Mouse (Mus musculus) embryonic facial prominence, embryonic 13.5 days (tissue): ENCODE results near the gene Rgs7bp. TPM values are rescaled to one million over a fixed set of nuclear protein-coding genes. Genes with fewer than 3 reads are reported as not detected.

Source experiments
- ATAC-seq: fragments of 200-750 bp; cut with Nextera tagmentation; 2 replicates; pipeline ENCODE4 v1.8.0; 2017; ENCODE audit warnings: low read depth; ENCODE audit not compliant: insufficient number of reproducible peaks, insufficient read depth, low FRiP score, low TSS enrichment
- H3K27ac ChIP-seq: fragments of 300-500 bp; sonication (generic); 2 replicates; pipeline ENCODE4 v1.5.1; 2015; ENCODE audit warnings: moderate library complexity, mild to moderate bottlenecking, inconsistent platforms
- H3K27me3 ChIP-seq: fragments of 300-500 bp; sonication (generic); 2 replicates; pipeline ENCODE4 v1.6.1; 2015; ENCODE audit warnings: mild to moderate bottlenecking, inconsistent platforms
- H3K36me3 ChIP-seq: fragments of 300-500 bp; sonication (generic); 2 replicates; pipeline ENCODE4 v1.6.1; 2015; ENCODE audit warnings: mild to moderate bottlenecking, inconsistent platforms
- H3K4me1 ChIP-seq: fragments of 300-500 bp; sonication (generic); 2 replicates; pipeline ENCODE4 v1.6.1; 2015; ENCODE audit warnings: inconsistent platforms
- H3K4me2 ChIP-seq: fragments of 300-500 bp; sonication (generic); 2 replicates; pipeline ENCODE4 v1.6.1; 2015; ENCODE audit warnings: moderate library complexity, mild to moderate bottlenecking, inconsistent platforms
- H3K4me3 ChIP-seq: fragments of 300-500 bp; sonication (generic); 2 replicates; pipeline ENCODE4 v1.5.1; 2015; ENCODE audit warnings: mild to moderate bottlenecking, inconsistent platforms
- H3K9ac ChIP-seq: fragments of 300-500 bp; sonication (generic); 2 replicates; pipeline ENCODE4 v1.6.1; 2015; ENCODE audit warnings: mild to moderate bottlenecking, inconsistent platforms
- H3K9me3 ChIP-seq: fragments of 300-500 bp; sonication (generic); 2 replicates; pipeline ENCODE4 v1.6.1; 2016; ENCODE audit warnings: inconsistent platforms
- WGBS: fragments of 180-500 bp; shearing (Covaris S2); methylation state at CpG from one replicate; pipeline ENCODE4 v1.1.7; 2015; ENCODE audit warnings: mixed read lengths; 5-methylcytosine and 5-hydroxymethylcytosine counted together
- polyA plus RNA-seq: library from polyadenylated mRNA; unstranded; fragments of >200 nt; fragmentation: Nextera tagmentation; extraction: Ambion mirVana; gene quantifications from 2 replicates; pipeline ENCODE4 v1.2.1, GENCODE M21; 2015

Gene Rgs7bp
- polyA plus RNA-seq, 1 experiment from 2014 or later: 2.3 TPM

DNA sequence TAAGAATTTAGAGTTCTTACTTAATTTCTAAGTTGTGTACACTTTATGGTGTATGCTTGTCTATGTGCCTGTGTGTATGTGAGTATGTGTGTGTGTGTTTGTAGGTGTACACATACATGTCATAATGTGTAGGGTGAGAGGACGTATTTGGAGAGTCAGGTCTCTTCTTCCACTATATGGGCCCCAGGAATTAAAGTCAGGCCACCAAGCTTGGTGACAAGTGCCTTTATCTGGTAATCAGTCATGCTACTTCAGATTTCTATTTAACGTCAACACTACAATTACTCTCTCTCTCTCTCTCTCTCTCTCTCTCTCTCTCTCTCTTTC, 51.9 kb downstream of the Rgs7bp start:
- no peak overlapping the region for H3K9ac ChIP-seq
- WGBS: 63% methylated on average over 2 of the region's 2 CpGs
- no peaks in the 10 kb centered on the region for H3K36me3 ChIP-seq
- H3K4me3 ChIP-seq: no peak overlapping the region
- ATAC-seq: no peak
- H3K4me2 ChIP-seq: no peak overlapping the region
- 0 out of 2 replicates have a peak, but pooled peaks cover 5% of the 10 kb centered on the region for H3K4me1 ChIP-seq
- H3K27me3 ChIP-seq: no peaks in the 10 kb centered on the region
- no peak overlapping the region for H3K27ac ChIP-seq
- H3K9me3 ChIP-seq: no peaks in the 10 kb centered on the region

DNA sequence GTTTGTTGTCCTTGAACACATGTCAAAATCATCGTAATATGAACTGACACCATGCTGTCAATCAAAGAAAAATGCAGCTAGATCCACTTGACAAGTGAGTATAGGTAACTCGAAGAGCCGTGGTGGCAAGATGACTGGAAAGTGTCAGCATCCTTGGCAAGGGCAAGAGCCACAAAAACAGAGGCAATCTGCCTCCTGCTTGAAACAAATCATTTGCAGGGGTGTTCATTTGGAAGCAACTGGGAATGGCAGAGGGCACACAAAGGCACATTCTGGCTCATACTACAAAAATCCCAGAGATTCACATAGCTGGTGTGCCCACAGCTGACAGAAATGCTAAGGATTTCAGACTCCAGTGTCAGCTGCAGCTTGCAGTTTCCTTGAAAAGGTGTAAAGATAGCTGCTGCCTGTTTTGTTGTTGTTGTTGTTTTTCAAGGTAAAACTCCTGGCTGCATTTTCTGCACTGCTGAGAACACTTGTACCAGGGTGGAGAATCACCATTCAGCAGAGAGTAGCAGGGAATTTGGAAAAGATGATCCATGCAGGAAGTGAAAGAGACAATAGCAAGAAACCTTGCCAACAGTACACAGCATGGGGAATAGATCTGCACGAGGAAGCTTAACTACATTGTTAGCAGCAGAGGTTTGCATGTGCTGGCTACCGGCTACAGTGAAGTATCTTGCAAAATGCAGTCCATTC, 52.4 kb downstream of the Rgs7bp start:
- no peak overlapping the region for H3K27ac ChIP-seq
- WGBS: 58% methylated on average over 5 of the region's 5 CpGs
- H3K4me3 ChIP-seq: no peak overlapping the region
- H3K36me3 ChIP-seq: no peaks in the 10 kb centered on the region
- H3K27me3 ChIP-seq: no peaks in the 10 kb centered on the region
- no peak overlapping the region for H3K4me2 ChIP-seq
- ATAC-seq: no peak
- no peak overlapping the region for H3K9ac ChIP-seq
- no peaks in the 10 kb centered on the region for H3K9me3 ChIP-seq
- 0 out of 2 replicates have a peak, but pooled peaks cover 5% of the 10 kb centered on the region for H3K4me1 ChIP-seq

DNA sequence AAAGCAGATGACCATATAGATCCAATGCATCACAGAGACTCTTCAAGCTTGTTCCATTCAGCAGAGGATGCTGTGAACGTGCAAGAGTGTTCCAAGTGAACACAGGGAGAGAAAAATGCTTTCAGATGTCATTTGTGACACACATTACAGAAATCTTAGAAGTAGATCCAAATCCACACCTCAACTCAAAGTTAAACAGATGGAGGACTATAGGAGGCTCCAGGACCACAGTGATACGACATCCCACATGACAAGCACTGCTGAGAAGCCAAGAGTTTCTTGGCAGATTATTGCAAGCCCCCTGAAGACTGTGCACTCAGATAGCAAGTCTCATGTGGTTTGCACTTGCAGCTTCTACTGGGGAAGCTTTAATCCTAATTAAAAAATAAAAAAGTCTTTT, 53.0 kb downstream of the Rgs7bp start:
- Histone ChIP-seq H3K36me3 (no peaks in the 10 kb centered on the region), H3K27ac (no peak overlapping the region), H3K4me2 (no peak overlapping the region), H3K4me1 (0 out of 2 replicates have a peak, but pooled peaks cover 5% of the 10 kb centered on the region), H3K27me3 (no peaks in the 10 kb centered on the region), H3K4me3 (no peak overlapping the region), H3K9ac (no peak overlapping the region), H3K9me3 (no peaks in the 10 kb centered on the region)
- ATAC-seq: no peak
- WGBS: 61% methylated on average over 2 of the region's 2 CpGs

DNA sequence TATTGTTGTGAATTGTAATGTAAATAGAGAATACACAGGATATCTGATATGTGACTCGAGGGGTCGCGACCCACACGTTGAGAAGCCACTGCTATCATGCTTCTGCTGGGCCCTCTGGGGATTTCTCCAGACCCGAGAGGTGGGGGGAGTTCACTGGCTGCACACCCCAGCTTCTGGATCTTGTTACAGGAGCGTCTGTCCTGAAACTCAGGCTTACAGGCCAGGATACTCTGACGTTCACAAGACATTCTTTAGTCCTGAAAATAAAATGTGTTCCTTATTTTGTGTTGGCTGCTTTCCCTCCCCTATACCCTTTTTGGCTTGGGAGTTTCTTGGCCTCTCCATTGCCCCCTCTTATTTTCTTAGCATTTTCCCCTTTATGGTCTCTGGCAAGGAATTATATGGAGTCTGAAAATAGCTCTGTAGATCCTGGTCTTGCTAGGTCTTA, 65.9 kb downstream of the Rgs7bp start:
- H3K9me3 ChIP-seq: no peaks in the 10 kb centered on the region
- H3K4me3 ChIP-seq: no peak overlapping the region
- peak; percentile 67 for ATAC-seq
- no peak overlapping the region for H3K9ac ChIP-seq
- H3K4me1 ChIP-seq: peaks cover 14% of the 10 kb centered on the region
- no peaks in the 10 kb centered on the region for H3K27me3 ChIP-seq
- H3K4me2 ChIP-seq: peak overlapping the region; percentile 48
- H3K27ac ChIP-seq: peak overlapping the region; percentile 86
- 14% methylated on average over 7 of the region's 7 CpGs for WGBS
- H3K36me3 ChIP-seq: no peaks in the 10 kb centered on the region

DNA sequence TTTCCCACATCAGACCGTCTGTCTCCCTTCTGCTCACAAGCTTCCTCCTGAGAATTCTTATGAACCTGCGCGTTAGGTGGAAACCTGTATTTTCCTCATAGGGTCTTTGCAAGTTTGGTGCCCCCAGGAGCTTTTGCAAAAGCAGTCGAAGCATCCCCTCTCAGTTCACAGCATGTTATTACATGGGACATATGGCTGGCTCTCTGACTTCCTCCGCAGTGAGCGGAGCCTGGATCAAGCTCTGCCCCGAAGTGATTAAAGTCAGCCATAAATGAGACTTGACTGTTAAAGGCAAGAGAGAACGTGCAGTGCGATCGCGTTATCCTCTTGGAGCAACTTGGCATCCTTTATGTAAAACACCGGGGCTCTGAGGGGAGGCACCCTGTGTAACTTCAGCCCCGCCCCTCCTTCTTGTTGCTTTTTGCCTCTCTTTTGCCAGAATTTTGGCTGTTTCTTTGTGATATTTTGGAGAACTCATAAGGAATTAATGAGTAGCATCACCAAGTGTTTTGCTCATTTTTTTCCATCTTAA, 66.7 kb downstream of the Rgs7bp start:
- Histone ChIP-seq H3K4me1 (peaks cover 14% of the 10 kb centered on the region), H3K27me3 (no peaks in the 10 kb centered on the region), H3K4me2 (peak overlapping the region; percentile 48), H3K9ac (no peak overlapping the region), H3K27ac (peak overlapping the region; percentile 86), H3K36me3 (no peaks in the 10 kb centered on the region), H3K4me3 (peak overlapping the region; percentile 14), H3K9me3 (no peaks in the 10 kb centered on the region)
- WGBS: 44% methylated on average over 13 of the region's 13 CpGs
- ATAC-seq: no peak

DNA sequence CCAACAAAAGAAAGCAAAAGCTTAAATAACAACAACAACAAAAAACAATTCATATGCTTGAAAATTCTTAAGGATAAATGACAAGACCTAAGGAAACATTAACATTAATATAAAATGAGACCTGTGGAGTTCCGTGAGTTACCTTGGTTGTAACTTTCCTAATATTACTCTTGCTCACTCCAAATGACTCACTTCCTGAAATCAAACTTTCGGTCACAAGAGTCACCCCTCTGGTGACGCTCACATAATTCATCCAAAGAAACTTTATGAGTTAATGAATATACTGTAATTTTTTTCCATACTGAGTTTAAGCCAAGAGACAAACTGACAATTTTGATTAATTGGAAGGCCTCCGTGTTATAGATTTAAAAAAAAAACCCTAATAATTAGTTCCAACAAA, 69.0 kb downstream of the Rgs7bp start:
- no peak overlapping the region for H3K4me2 ChIP-seq
- no peak overlapping the region for H3K9ac ChIP-seq
- peaks cover 14% of the 10 kb centered on the region for H3K4me1 ChIP-seq
- no peak overlapping the region for H3K4me3 ChIP-seq
- H3K27ac ChIP-seq: no peak overlapping the region
- no peaks in the 10 kb centered on the region for H3K9me3 ChIP-seq
- H3K36me3 ChIP-seq: no peaks in the 10 kb centered on the region
- H3K27me3 ChIP-seq: no peaks in the 10 kb centered on the region
- 63% methylated on average over 4 of the region's 4 CpGs for WGBS
- no peak for ATAC-seq

DNA sequence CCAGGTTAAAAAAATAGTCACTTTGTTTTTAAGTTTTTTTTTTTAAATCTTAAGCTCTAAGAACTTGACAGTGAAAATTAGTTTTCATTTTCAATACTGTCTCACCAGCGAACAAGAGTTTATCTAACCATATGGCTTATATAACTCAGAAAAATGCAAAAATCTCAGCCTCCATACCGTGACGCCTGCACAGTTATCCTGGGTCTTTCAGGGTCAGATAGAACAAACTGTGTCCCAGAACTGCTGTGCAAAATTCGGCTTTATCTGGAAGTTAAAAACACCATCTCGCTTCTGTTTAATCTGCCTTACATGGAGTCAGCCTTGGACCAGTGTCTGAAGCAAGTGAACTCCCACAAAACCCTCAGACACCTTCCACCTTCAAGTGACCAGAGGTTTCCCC, 70.7 kb downstream of the Rgs7bp start:
- no peak for ATAC-seq
- H3K4me1 ChIP-seq: peaks cover 14% of the 10 kb centered on the region
- no peak overlapping the region for H3K27ac ChIP-seq
- 48% methylated on average over 5 of the region's 5 CpGs for WGBS
- H3K4me2 ChIP-seq: no peak overlapping the region
- H3K4me3 ChIP-seq: no peak overlapping the region
- no peaks in the 10 kb centered on the region for H3K9me3 ChIP-seq
- no peaks in the 10 kb centered on the region for H3K36me3 ChIP-seq
- no peaks in the 10 kb centered on the region for H3K27me3 ChIP-seq
- H3K9ac ChIP-seq: no peak overlapping the region

DNA sequence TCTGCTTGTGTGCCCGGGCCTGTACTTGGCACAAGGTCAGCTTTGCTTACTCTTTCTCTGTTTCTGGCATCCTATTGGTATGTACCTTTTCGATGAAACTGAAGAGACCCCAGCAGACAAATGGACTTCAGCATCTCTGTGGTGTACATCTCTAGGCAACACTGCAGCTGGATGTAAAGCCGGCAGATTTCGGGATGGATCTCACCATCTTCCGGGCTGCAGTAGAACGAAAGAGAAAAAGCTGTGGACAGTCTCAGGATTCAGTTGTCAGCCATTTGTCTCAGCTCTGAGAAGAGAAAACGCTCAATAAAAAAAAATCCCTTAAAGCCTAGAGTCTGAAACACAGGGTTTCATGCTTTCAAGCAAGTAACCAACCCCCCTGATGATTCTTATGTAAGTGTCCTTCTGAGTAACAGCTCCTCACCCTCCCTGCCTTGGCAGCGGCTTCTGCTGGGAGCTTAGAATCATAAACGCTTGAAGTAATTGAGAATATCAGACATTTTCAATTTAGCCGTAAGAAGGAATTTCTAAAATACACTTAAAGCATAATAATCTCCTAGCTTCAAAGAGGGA, 71.9 kb downstream of the Rgs7bp start:
- Histone ChIP-seq H3K9me3 (no peaks in the 10 kb centered on the region), H3K4me1 (peaks cover 5% of the 10 kb centered on the region), H3K36me3 (no peaks in the 10 kb centered on the region), H3K4me3 (no peak overlapping the region), H3K27ac (no peak overlapping the region), H3K4me2 (no peak overlapping the region), H3K9ac (no peak overlapping the region), H3K27me3 (no peaks in the 10 kb centered on the region)
- no peak for ATAC-seq
- 80% methylated on average over 10 of the region's 10 CpGs for WGBS

DNA sequence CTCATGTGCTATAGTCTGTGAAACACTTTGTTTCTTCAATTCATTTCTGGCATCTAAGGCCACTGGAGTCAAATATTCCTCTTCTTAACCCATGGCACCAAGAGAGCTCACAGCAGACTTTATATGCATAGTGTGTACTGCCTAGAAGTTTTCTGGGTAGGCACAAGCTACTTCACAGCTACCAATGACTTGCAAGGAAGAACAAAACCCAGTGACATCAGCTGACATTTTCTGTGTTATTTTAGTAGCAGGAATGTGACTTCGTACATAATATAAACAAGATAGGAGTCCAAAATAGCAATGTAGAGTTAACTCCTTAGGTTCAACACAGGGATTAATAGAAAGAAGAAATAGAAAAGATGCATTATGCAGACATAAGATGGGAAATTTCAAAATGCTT, 76.6 kb downstream of the Rgs7bp start:
- no peak overlapping the region for H3K4me2 ChIP-seq
- H3K4me1 ChIP-seq: no peaks in the 10 kb centered on the region
- H3K4me3 ChIP-seq: no peak overlapping the region
- WGBS: 51% methylated on average over 1 of the region's 1 CpGs
- H3K36me3 ChIP-seq: no peaks in the 10 kb centered on the region
- no peak for ATAC-seq
- no peak overlapping the region for H3K9ac ChIP-seq
- no peaks in the 10 kb centered on the region for H3K9me3 ChIP-seq
- no peak overlapping the region for H3K27ac ChIP-seq
- no peaks in the 10 kb centered on the region for H3K27me3 ChIP-seq

DNA sequence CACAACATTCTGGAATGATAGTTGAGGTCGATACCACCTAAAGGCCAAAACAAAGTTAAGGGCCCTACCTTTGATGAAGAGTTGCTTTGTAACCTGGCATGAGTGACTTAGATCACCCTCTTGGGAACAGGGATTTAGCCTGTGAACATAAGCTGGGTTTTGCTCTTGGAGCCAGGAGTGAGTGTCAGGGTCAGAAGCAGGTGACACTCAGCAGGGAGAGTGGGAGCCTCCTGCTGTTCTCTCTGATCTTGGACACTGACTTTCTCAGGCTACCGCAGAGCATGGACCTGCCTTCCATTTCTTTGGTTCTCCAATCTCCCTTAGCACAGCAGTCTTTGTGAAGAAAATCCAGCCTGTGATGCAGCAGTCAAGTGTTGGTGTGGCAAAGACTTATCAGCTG, 87.2 kb downstream of the Rgs7bp start:
- 0 out of 2 replicates have a peak, but pooled peaks cover 7% of the 10 kb centered on the region for H3K4me1 ChIP-seq
- H3K27ac ChIP-seq: no peak overlapping the region
- no peak overlapping the region for H3K4me3 ChIP-seq
- 64% methylated on average over 2 of the region's 2 CpGs for WGBS
- ATAC-seq: no peak
- H3K36me3 ChIP-seq: no peaks in the 10 kb centered on the region
- no peaks in the 10 kb centered on the region for H3K9me3 ChIP-seq
- no peaks in the 10 kb centered on the region for H3K27me3 ChIP-seq
- H3K9ac ChIP-seq: no peak overlapping the region
- no peak overlapping the region for H3K4me2 ChIP-seq

DNA sequence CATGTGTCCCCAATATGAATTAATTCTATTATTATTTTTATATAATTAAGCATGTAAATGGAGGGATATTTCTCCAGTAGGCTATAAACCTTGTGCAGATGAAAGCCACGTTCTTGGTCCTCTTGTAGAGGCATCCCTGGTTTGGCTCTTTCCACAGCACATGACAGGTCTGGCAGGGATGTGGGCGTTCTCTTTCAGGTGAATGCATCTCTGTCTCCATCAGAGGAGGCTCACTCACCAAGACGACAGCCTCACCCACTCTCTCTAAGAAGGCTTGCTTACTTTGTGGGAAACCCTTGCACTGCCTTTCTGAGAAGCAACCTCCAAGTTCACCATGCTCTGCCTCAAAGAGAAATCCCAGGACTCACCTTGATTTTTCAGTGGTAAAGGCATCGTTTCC, 91.0 kb downstream of the Rgs7bp start:
- Histone ChIP-seq H3K4me3 (no peak overlapping the region), H3K9me3 (no peaks in the 10 kb centered on the region), H3K27ac (no peak overlapping the region), H3K36me3 (no peaks in the 10 kb centered on the region), H3K27me3 (no peaks in the 10 kb centered on the region), H3K9ac (no peak overlapping the region), H3K4me1 (peaks cover 15% of the 10 kb centered on the region; the same call in 1 of the 2 replicates), H3K4me2 (no peak overlapping the region)
- ATAC-seq: no peak
- WGBS: 70% methylated on average over 4 of the region's 4 CpGs
